Mouse (Mus musculus): ENCODE measurements around the gene Ddx54. TPM values are rescaled to one million over a fixed set of nuclear protein-coding genes. Genes with fewer than 3 reads are reported as not detected.
A peak's percentile ranks its signal among the peaks of the same experiment; 100 is the strongest.

Gene Ddx54
- polyA plus RNA-seq, 1 experiment from 2014 or later: 22.9 TPM

GRCm38 (mm10) chr5:120569791-120570190 is 42.7 kb upstream of the Ddx54 start:
- Histone ChIP-seq H3K9ac (no peak overlapping the region), H3K4me1 (replicated peaks) (peaks cover 76% of the 10 kb centered on the region)
- no peak for ATAC-seq (ENCODE audit: low read depth)

GRCm38 (mm10) chr5:120570289-120570897 is 42.1 kb upstream of the Ddx54 start:
- Histone ChIP-seq H3K27ac (no peak overlapping the region), H3K4me1 (replicated peaks) (peaks cover 76% of the 10 kb centered on the region), H3K9ac (no peak overlapping the region), H3K36me3 (peaks cover 31% of the 10 kb centered on the region), H3K4me3 (replicated peaks) (no peak overlapping the region), H3K27me3 (no peaks in the 10 kb centered on the region), H3K4me2 (no peak overlapping the region), H3K9me3 (replicated peaks) (no peaks in the 10 kb centered on the region)
- no peak for DNase-seq
- no peak for ATAC-seq (ENCODE audit: low read depth)
- 74% methylated on average over 11 of the region's 11 CpGs for WGBS (ENCODE audit: insufficient replicate concordance)

More at GRCm38 (mm10) chr5:120569791-120570190, 42.7 kb upstream of the Ddx54 start:
- Histone ChIP-seq H3K4me3 (replicated peaks) (no peak overlapping the region), H3K36me3 (peaks cover 28% of the 10 kb centered on the region), H3K27ac (no peak overlapping the region), H3K27me3 (no peaks in the 10 kb centered on the region), H3K4me2 (no peak overlapping the region), H3K9me3 (replicated peaks) (no peaks in the 10 kb centered on the region)
- WGBS (ENCODE audit: insufficient replicate concordance): 93% methylated on average over 3 of the region's 3 CpGs
- DNase-seq: no peak

- H3K4me3 ChIP-seq (replicated peaks): no peak overlapping the region
- H3K4me1 ChIP-seq (replicated peaks): peaks cover 75% of the 10 kb centered on the region
- H3K27ac ChIP-seq: no peak overlapping the region; the same call in 1 of the 2 replicates
- H3K9me3 ChIP-seq (replicated peaks): no peaks in the 10 kb centered on the region
- no peak overlapping the region for H3K4me2 ChIP-seq
- DNase-seq (no peak), ATAC-seq (ENCODE audit: low read depth) (no peak)
- peaks cover 31% of the 10 kb centered on the region; the same call in 1 of the 2 replicates for H3K36me3 ChIP-seq
- no peaks in the 10 kb centered on the region for H3K27me3 ChIP-seq
- no peak overlapping the region for H3K9ac ChIP-seq
- WGBS (ENCODE audit: insufficient replicate concordance): 84% methylated on average over 14 of the region's 14 CpGs
These were observed 41.3 kb upstream of the Ddx54 start for GRCm38 (mm10) chr5:120571056-120571740.

- no peak overlapping the region for H3K9ac ChIP-seq
- no peak overlapping the region for H3K27ac ChIP-seq
- no peak overlapping the region for H3K4me3 ChIP-seq (replicated peaks)
- DNase-seq: no peak
- peaks cover 35% of the 10 kb centered on the region for H3K36me3 ChIP-seq
- no peaks in the 10 kb centered on the region for H3K27me3 ChIP-seq
- 68% methylated on average over 10 of the region's 10 CpGs for WGBS (ENCODE audit: insufficient replicate concordance)
- ATAC-seq (ENCODE audit: low read depth): no peak
- H3K9me3 ChIP-seq (replicated peaks): no peaks in the 10 kb centered on the region
- H3K4me2 ChIP-seq: no peak overlapping the region
- H3K4me1 ChIP-seq (replicated peaks): peaks cover 76% of the 10 kb centered on the region
These were observed 38.0 kb upstream of the Ddx54 start for GRCm38 (mm10) chr5:120574469-120575063.

- Histone ChIP-seq H3K4me3 (replicated peaks) (peak overlapping the region; percentile 23; the same call in 1 of the 2 replicates), H3K4me1 (replicated peaks) (peaks cover 69% of the 10 kb centered on the region), H3K27ac (peak overlapping the region; percentile 99), H3K9me3 (replicated peaks) (no peaks in the 10 kb centered on the region), H3K27me3 (no peaks in the 10 kb centered on the region), H3K9ac (peak overlapping the region; percentile 76), H3K36me3 (peaks cover 48% of the 10 kb centered on the region), H3K4me2 (peak overlapping the region; percentile 73)
- DNase-seq: no peak
- ATAC-seq (ENCODE audit: low read depth): peak; percentile 86
- WGBS (ENCODE audit: insufficient replicate concordance): 39% methylated on average over 11 of the region's 11 CpGs
These were observed 35.7 kb upstream of the Ddx54 start for GRCm38 (mm10) chr5:120576781-120577301.

- peaks cover 58% of the 10 kb centered on the region for H3K36me3 ChIP-seq
- ATAC-seq (ENCODE audit: low read depth): peak; percentile 73
- 29% methylated on average over 10 of the region's 10 CpGs for WGBS (ENCODE audit: insufficient replicate concordance)
- peak; percentile 77 for DNase-seq
- H3K27ac ChIP-seq: peak overlapping the region; percentile 99
- no peaks in the 10 kb centered on the region for H3K9me3 ChIP-seq (replicated peaks)
- peak overlapping the region; percentile 76 for H3K9ac ChIP-seq
- H3K4me3 ChIP-seq (replicated peaks): peak overlapping the region; percentile 43
- no peaks in the 10 kb centered on the region for H3K27me3 ChIP-seq
- H3K4me2 ChIP-seq: peak overlapping the region; percentile 73
- peaks cover 80% of the 10 kb centered on the region for H3K4me1 ChIP-seq (replicated peaks)
These were observed 34.6 kb upstream of the Ddx54 start for GRCm38 (mm10) chr5:120577935-120578441.

GRCm38 (mm10) chr5:120578504-120579081 is 33.9 kb upstream of the Ddx54 start:
- ATAC-seq (ENCODE audit: low read depth) (peak; percentile 23), DNase-seq (no peak)
- H3K27me3 ChIP-seq: no peaks in the 10 kb centered on the region
- H3K4me1 ChIP-seq (replicated peaks): peaks cover 86% of the 10 kb centered on the region
- peaks cover 61% of the 10 kb centered on the region for H3K36me3 ChIP-seq
- H3K9ac ChIP-seq: peak overlapping the region; percentile 76
- H3K4me3 ChIP-seq (replicated peaks): peak overlapping the region; percentile 43
- 35% methylated on average over 12 of the region's 12 CpGs for WGBS (ENCODE audit: insufficient replicate concordance)
- no peaks in the 10 kb centered on the region for H3K9me3 ChIP-seq (replicated peaks)
- peak overlapping the region; percentile 99 for H3K27ac ChIP-seq
- H3K4me2 ChIP-seq: peak overlapping the region; percentile 73

GRCm38 (mm10) chr5:120579211-120579897 is 33.2 kb upstream of the Ddx54 start:
- H3K27ac ChIP-seq: peak overlapping the region; percentile 99
- WGBS (ENCODE audit: insufficient replicate concordance): 56% methylated on average over 26 of the region's 26 CpGs
- H3K4me3 ChIP-seq (replicated peaks): peak overlapping the region; percentile 43
- H3K36me3 ChIP-seq: peaks cover 66% of the 10 kb centered on the region
- peaks cover 91% of the 10 kb centered on the region for H3K4me1 ChIP-seq (replicated peaks)
- DNase-seq (no peak), ATAC-seq (ENCODE audit: low read depth) (no peak)
- peak overlapping the region; percentile 76 for H3K9ac ChIP-seq
- no peaks in the 10 kb centered on the region for H3K9me3 ChIP-seq (replicated peaks)
- no peaks in the 10 kb centered on the region for H3K27me3 ChIP-seq
- H3K4me2 ChIP-seq: peak overlapping the region; percentile 73

GRCm38 (mm10) chr5:120579898-120580626 is 32.5 kb upstream of the Ddx54 start:
- peaks cover 91% of the 10 kb centered on the region for H3K4me1 ChIP-seq (replicated peaks)
- peaks cover 66% of the 10 kb centered on the region for H3K36me3 ChIP-seq
- peak overlapping the region; percentile 99 for H3K27ac ChIP-seq
- no peak overlapping the region for H3K4me3 ChIP-seq (replicated peaks)
- no peaks in the 10 kb centered on the region for H3K9me3 ChIP-seq (replicated peaks)
- no peak for DNase-seq
- H3K4me2 ChIP-seq: no peak overlapping the region
- no peak overlapping the region for H3K9ac ChIP-seq
- WGBS (ENCODE audit: insufficient replicate concordance): 90% methylated on average over 26 of the region's 26 CpGs
- no peak for ATAC-seq (ENCODE audit: low read depth)
- no peaks in the 10 kb centered on the region for H3K27me3 ChIP-seq

- Histone ChIP-seq H3K9me3 (replicated peaks) (no peaks in the 10 kb centered on the region), H3K27ac (peak overlapping the region; percentile 37), H3K4me2 (no peak overlapping the region), H3K9ac (no peak overlapping the region), H3K4me1 (replicated peaks) (peaks cover 90% of the 10 kb centered on the region), H3K4me3 (replicated peaks) (no peak overlapping the region), H3K27me3 (no peaks in the 10 kb centered on the region), H3K36me3 (peaks cover 67% of the 10 kb centered on the region)
- 79% methylated on average over 9 of the region's 9 CpGs for WGBS (ENCODE audit: insufficient replicate concordance)
- ATAC-seq (ENCODE audit: low read depth) (no peak), DNase-seq (no peak)
These were observed 30.5 kb upstream of the Ddx54 start for GRCm38 (mm10) chr5:120582002-120582401.
